Mouse (Mus musculus): ENCODE data around the gene Lrrc42. TPM values are rescaled to one million over a fixed set of nuclear protein-coding genes. Genes with fewer than 3 reads are reported as not detected.

Lrrc42 gene
- total and polyA plus RNA-seq, 3 experiments, result 8.6 to 48.9 TPM; not detected in 1

- Histone ChIP-seq H3K9ac (ENCODE audit: control insufficient read depth, low read depth, low read length, poor library complexity, severe bottlenecking) (no peak within 1 kb of the TSS), H3K4me1 (ENCODE audit: control insufficient read depth in 1 of 2, insufficient read depth in 2 of 2, low read length in 2 of 2) (peaks cover 8 to 23% of the 10 kb centered on the region in 2 experiments), H3K9me3 (replicated peaks; ENCODE audit: insufficient read depth, low read length) (no peaks in the 10 kb centered on the region), H3K4me3 (ENCODE audit: control insufficient read depth in 1 of 2, insufficient read depth in 1 of 2, low read depth in 2 of 2, low read length in 2 of 2) (no peak within 1 kb of the TSS), H3K36me3 (ENCODE audit: control insufficient read depth in 1 of 2, insufficient read depth in 2 of 2, low read length in 2 of 2) (peaks cover 0 to 7% of the 10 kb centered on the region in 2 experiments; a peak in 2 of 4 replicates), H3K27me3 (ENCODE audit: control insufficient read depth in 1 of 2, insufficient read depth in 2 of 2, low read length in 2 of 2) (no peaks in the 10 kb centered on the region), H3K79me2 (ENCODE audit: control insufficient read depth, insufficient read depth, low read length, poor library complexity) (no peaks in the 10 kb centered on the region), H3K27ac (ENCODE audit: control insufficient read depth, low read depth, low read length) (no peak within 1 kb of the TSS)
- DNase-seq (ENCODE audit: low read depth, low spot score), result no peak
- TF ChIP-seq USF2 (IDR thresholded peaks at IDR 0.05; ENCODE audit: borderline replicate concordance in 1 of 2, insufficient read depth in 1 of 2, low read depth in 1 of 2, low read length in 2 of 2), result no peak
- no peak for TF ChIP-seq ZKSCAN1 (IDR thresholded peaks at IDR 0.05; ENCODE audit: low read depth, low read length)
- no peak for TF ChIP-seq KAT2A (conservative IDR thresholded peaks at IDR 0.05; ENCODE audit: low read depth, low read length)
These were observed 44.5 kb downstream of the Lrrc42 start, which contains the start of gene Ldlrad1 for GRCm38 (mm10) chr4:107208880-107209279. TSS of gene Ldlrad1 (plus strand) at chr4:107209180.

DNA sequence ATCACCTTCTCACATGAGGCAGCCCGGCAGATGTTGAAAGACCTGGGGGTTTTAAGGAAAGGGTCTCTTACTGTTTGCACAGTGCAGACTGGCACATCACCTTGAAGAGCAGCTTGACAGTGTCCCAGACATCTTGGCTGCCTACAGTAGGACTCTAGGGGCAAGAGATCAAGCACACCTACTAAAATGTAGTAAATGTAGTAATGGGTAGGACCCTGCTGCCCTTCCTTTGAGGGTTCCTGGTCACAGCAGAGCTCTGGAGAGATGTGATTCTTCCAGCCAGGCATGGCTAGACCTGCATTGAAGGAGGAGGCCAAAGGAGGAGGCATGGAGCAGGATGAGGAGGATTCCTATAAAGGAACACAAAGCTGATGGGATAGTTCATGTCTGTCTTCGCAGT, 46.3 kb downstream of the Lrrc42 start:
- H3K27me3 ChIP-seq (ENCODE audit: control insufficient read depth in 1 of 2, insufficient read depth in 2 of 2, low read length in 2 of 2), result no peaks in the 10 kb centered on the region
- DNase-seq (ENCODE audit: low read depth, low spot score), result no peak
- H3K9ac ChIP-seq (ENCODE audit: control insufficient read depth, low read depth, low read length, poor library complexity, severe bottlenecking), result no peak overlapping the region
- peaks cover 8 to 14% of the 10 kb centered on the region in 2 experiments for H3K4me1 ChIP-seq (ENCODE audit: control insufficient read depth in 1 of 2, insufficient read depth in 2 of 2, low read length in 2 of 2)
- H3K79me2 ChIP-seq (ENCODE audit: control insufficient read depth, insufficient read depth, low read length, poor library complexity), result no peaks in the 10 kb centered on the region
- H3K9me3 ChIP-seq (replicated peaks; ENCODE audit: insufficient read depth, low read length), result no peaks in the 10 kb centered on the region
- H3K27ac ChIP-seq (ENCODE audit: control insufficient read depth, low read depth, low read length), result no peak overlapping the region
- TF ChIP-seq SIN3A (IDR thresholded peaks at IDR 0.05; ENCODE audit: low read length), result no peak
- H3K4me3 ChIP-seq (ENCODE audit: control insufficient read depth in 1 of 2, insufficient read depth in 1 of 2, low read depth in 2 of 2, low read length in 2 of 2), result no peak overlapping the region
- peaks cover 2 to 7% of the 10 kb centered on the region in 2 experiments; a peak in 3 of 4 replicates for H3K36me3 ChIP-seq (ENCODE audit: control insufficient read depth in 1 of 2, insufficient read depth in 2 of 2, low read length in 2 of 2)

GRCm38 (mm10) chr4:107203001-107203400, 50.3 kb downstream of the Lrrc42 start:
- no peak for TF ChIP-seq NRF1 (IDR thresholded peaks at IDR 0.05; ENCODE audit: insufficient read depth, low read depth, low read length, poor library complexity, severe bottlenecking)
- TF ChIP-seq EP300 (IDR thresholded peaks at IDR 0.05; ENCODE audit: low read depth in 1 of 2, low read length in 2 of 2), result no peak
- TF ChIP-seq RCOR1 (IDR thresholded peaks at IDR 0.05; ENCODE audit: low read depth, low read length), result no peak
- TF ChIP-seq SMC3 (IDR thresholded peaks at IDR 0.05; ENCODE audit: low read depth, low read length), result no peak
- no peak for TF ChIP-seq ZMIZ1 (IDR thresholded peaks at IDR 0.05; ENCODE audit: low read depth, low read length)
- TF ChIP-seq ETS1 (IDR thresholded peaks at IDR 0.05; ENCODE audit: low read depth, low read length), result no peak
- TF ChIP-seq USF2 (IDR thresholded peaks at IDR 0.05; ENCODE audit: borderline replicate concordance in 1 of 2, insufficient read depth in 1 of 2, low read depth in 1 of 2, low read length in 2 of 2), result no peak
- no peak for TF ChIP-seq NELFE (IDR thresholded peaks at IDR 0.05; ENCODE audit: low read depth, low read length)
- TF ChIP-seq MAX (IDR thresholded peaks at IDR 0.05; ENCODE audit: low read length), result no peak
- no peak for TF ChIP-seq POLR2AphosphoS2 (IDR thresholded peaks at IDR 0.05; ENCODE audit: low read length)
- no peak for TF ChIP-seq KAT2A (conservative IDR thresholded peaks at IDR 0.05; ENCODE audit: low read depth, low read length)
- Histone ChIP-seq H3K4me3 (ENCODE audit: control insufficient read depth in 1 of 2, insufficient read depth in 1 of 2, low read depth in 2 of 2, low read length in 2 of 2) (no peak overlapping the region), H3K27ac (ENCODE audit: control insufficient read depth, low read depth, low read length) (no peak overlapping the region), H3K9me3 (replicated peaks; ENCODE audit: insufficient read depth, low read length) (no peaks in the 10 kb centered on the region), H3K4me1 (ENCODE audit: control insufficient read depth in 1 of 2, insufficient read depth in 2 of 2, low read length in 2 of 2) (no peaks in the 10 kb centered on the region), H3K9ac (ENCODE audit: control insufficient read depth, low read depth, low read length, poor library complexity, severe bottlenecking) (no peak overlapping the region), H3K27me3 (ENCODE audit: control insufficient read depth in 1 of 2, insufficient read depth in 2 of 2, low read length in 2 of 2) (no peaks in the 10 kb centered on the region), H3K36me3 (ENCODE audit: control insufficient read depth in 1 of 2, insufficient read depth in 2 of 2, low read length in 2 of 2) (peaks cover 0 to 21% of the 10 kb centered on the region in 2 experiments; a peak in 2 of 4 replicates), H3K79me2 (ENCODE audit: control insufficient read depth, insufficient read depth, low read length, poor library complexity) (no peaks in the 10 kb centered on the region)
- no peak for DNase-seq (ENCODE audit: low read depth, low spot score)

Data from MEL (cell line).